Mouse (Mus musculus) C2C12 (cell line): ENCODE measurements around the gene Edf1.

Experiments used
- CEBPB ChIP-seq: IDR thresholded peaks from one replicate; pipeline ENCODE4 v1.6.1; 2011; ENCODE audit warnings: low read depth, mild to moderate bottlenecking, control low read depth, moderate library complexity
- CTCF ChIP-seq: IDR thresholded peaks from one replicate; pipeline ENCODE4 v1.5.1; 2011; ENCODE audit not compliant: control insufficient read depth, insufficient read depth, insufficient read length
- MAX ChIP-seq: IDR thresholded peaks from one replicate; pipeline ENCODE4 v1.6.1; 2011; ENCODE audit warnings: mild to moderate bottlenecking, control low read depth
- MYOD1 ChIP-seq: IDR thresholded peaks from one replicate; pipeline ENCODE4 v1.6.1; 2011; ENCODE audit warnings: low read depth; ENCODE audit not compliant: control insufficient read depth, insufficient read length
- USF1 ChIP-seq: IDR thresholded peaks from one replicate; pipeline ENCODE4 v1.6.1; 2011; ENCODE audit warnings: low read depth, mild to moderate bottlenecking, control low read depth, moderate library complexity

GRCm38 (mm10) chr2:25568473-25569019 lies 10.9 kb downstream of the Edf1 start:
- TF ChIP-seq CTCF = no peak
- TF ChIP-seq USF1 = no peak
- TF ChIP-seq CEBPB = no peak
- no peak for TF ChIP-seq MAX
- TF ChIP-seq MYOD1 = no peak
